Mouse (Mus musculus) heart, postnatal 0 days (tissue): ENCODE measurements around the gene Magi3. TPM values are rescaled to one million over a fixed set of nuclear protein-coding genes. Genes with fewer than 3 reads are reported as not detected.
A peak's percentile ranks its signal among the peaks of the same experiment; 100 is the strongest.

Experiments
- ATAC-seq: fragments of 200-750 bp; cut with Nextera tagmentation; 2 replicates; pipeline ENCODE4 v1.8.0; 2017; ENCODE audit warnings: low read depth, moderate number of reproducible peaks, moderate library complexity; ENCODE audit not compliant: insufficient read depth
- DNase-seq: peaks from one replicate; pipeline ENCODE4 v3.0.0-alpha.2; 2016; ENCODE audit warnings: low spot score
- H3K27ac ChIP-seq: fragments of 300-500 bp; sonication (generic); 2 replicates; pipeline ENCODE4 v1.5.1; 2014; ENCODE audit warnings: low read depth, mild to moderate bottlenecking
- H3K27me3 ChIP-seq: fragments of 300-500 bp; sonication (generic); 2 replicates; pipeline ENCODE4 v1.6.1; 2014; ENCODE audit warnings: low read length, mixed read lengths; ENCODE audit not compliant: control insufficient read depth, insufficient read depth
- H3K36me3 ChIP-seq: fragments of 300-500 bp; sonication (generic); replicated peaks from 2 replicates; pipeline ENCODE4 v1.6.1; 2014; ENCODE audit warnings: low read length, mixed read lengths; ENCODE audit not compliant: control insufficient read depth, insufficient read depth
- H3K4me1 ChIP-seq: fragments of 300-500 bp; sonication (generic); 2 replicates; pipeline ENCODE4 v1.6.1; 2014; ENCODE audit warnings: antibody characterized with exemption; ENCODE audit not compliant: control insufficient read depth, insufficient read depth
- H3K4me2 ChIP-seq: fragments of 300-500 bp; sonication (generic); 2 replicates; pipeline ENCODE4 v1.6.1; 2014; ENCODE audit warnings: low read depth, mild to moderate bottlenecking, low read length, moderate library complexity
- H3K4me3 ChIP-seq: fragments of 300-500 bp; sonication (generic); 2 replicates; pipeline ENCODE4 v1.5.1; 2014; ENCODE audit warnings: low read depth, low read length
- H3K9ac ChIP-seq: fragments of 300-500 bp; sonication (generic); replicated peaks from 2 replicates; pipeline ENCODE4 v1.6.1; 2014; ENCODE audit warnings: low read depth, low read length, mixed read lengths
- H3K9me3 ChIP-seq: fragments of 300-500 bp; sonication (generic); replicated peaks from 2 replicates; pipeline ENCODE4 v1.6.1; 2016; ENCODE audit warnings: low read length; ENCODE audit not compliant: control insufficient read depth
- CTCF ChIP-seq: IDR thresholded peaks from 2 replicates; pipeline ENCODE4 v1.5.1; 2016; ENCODE audit warnings: antibody characterized with exemption, control low read depth, low read depth
- EP300 ChIP-seq: IDR thresholded peaks from 2 replicates; pipeline ENCODE4 v1.6.1; 2016; ENCODE audit warnings: antibody characterized with exemption, low read depth
- WGBS: fragments of 180-500 bp; shearing (Covaris S2); extraction: QIAGEN DNeasy Blood & Tissue Kit; methylation state at CpG from one replicate; pipeline ENCODE4 v1.1.7; 2014; 5-methylcytosine and 5-hydroxymethylcytosine counted together
- polyA plus RNA-seq: library from polyadenylated mRNA; unstranded; fragments of >200 nt; fragmentation: Nextera tagmentation; extraction: Ambion mirVana; gene quantifications from 2 replicates; pipeline ENCODE4 v1.2.1, GENCODE M21; 2015
- total RNA-seq: library from RNA; depleted of rRNA; stranded (reverse); fragments of >200 nt; gene quantifications from 2 replicates; pipeline ENCODE4 v1.2.3, GENCODE M21; 2014; ENCODE audit warnings: low replicate concordance

Gene Magi3
- total and polyA plus RNA-seq, 2 experiments from 2014 or later: 5.5 to 34.0 TPM

DNA sequence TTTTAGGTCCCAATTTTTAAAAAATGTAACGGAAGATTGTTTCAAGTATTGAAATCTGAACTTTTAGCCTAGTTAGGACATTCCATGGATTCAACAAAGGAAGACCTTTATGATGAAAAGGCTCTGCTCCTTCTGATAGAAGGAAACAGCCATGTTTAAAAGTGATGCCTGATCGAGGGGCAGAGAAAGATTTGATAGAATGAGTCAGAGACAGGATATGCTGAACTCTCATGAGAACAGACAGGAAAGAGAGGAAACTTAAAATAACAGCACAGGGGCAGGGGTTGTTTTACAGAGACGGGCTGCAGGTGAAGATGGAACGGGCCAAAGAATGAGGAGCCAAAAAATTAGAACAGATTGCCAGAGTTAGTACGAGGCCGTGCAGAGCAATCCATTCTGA lies 59.6 kb downstream of the Magi3 start:
- Histone ChIP-seq H3K9me3 (no peaks in the 10 kb centered on the region), H3K4me2 (no peak overlapping the region), H3K36me3 (no peaks in the 10 kb centered on the region), H3K9ac (no peak overlapping the region), H3K4me3 (no peak overlapping the region), H3K27ac (0 out of 2 replicates have a peak overlapping the region, but pooled peaks have one; percentile 11), H3K27me3 (no peaks in the 10 kb centered on the region), H3K4me1 (no peaks in the 10 kb centered on the region)
- TF ChIP-seq CTCF: no peak
- no peak for TF ChIP-seq EP300
- WGBS: 58% methylated on average over 6 of the region's 6 CpGs
- ATAC-seq: no peak
- DNase-seq: no peak

DNA sequence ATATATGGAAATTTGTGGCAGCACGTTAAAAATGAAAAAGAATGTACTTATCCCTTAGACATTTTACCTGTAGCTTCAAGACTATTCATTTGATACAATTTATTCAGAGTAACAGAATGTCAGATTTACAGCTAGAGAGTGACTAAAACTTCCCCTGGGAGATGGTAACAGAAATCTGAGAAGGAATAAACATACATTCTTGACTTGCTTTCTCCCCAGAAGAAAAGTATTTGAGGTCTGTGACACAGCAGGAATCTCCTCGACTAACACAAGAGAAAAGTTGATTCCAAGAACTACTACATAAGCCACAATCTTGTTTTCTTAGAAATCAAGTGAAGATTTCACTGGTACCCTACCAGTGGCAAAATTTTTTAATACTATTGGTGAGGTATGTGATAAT lies 70.0 kb downstream of the Magi3 start:
- ATAC-seq: no peak
- no peak overlapping the region for H3K27ac ChIP-seq
- H3K9ac ChIP-seq: no peak overlapping the region
- H3K4me1 ChIP-seq: no peaks in the 10 kb centered on the region
- 71% methylated on average over 2 of the region's 2 CpGs for WGBS
- H3K4me2 ChIP-seq: no peak overlapping the region
- H3K36me3 ChIP-seq: no peaks in the 10 kb centered on the region
- no peak overlapping the region for H3K4me3 ChIP-seq
- TF ChIP-seq CTCF: no peak
- TF ChIP-seq EP300: no peak
- H3K27me3 ChIP-seq: no peaks in the 10 kb centered on the region
- H3K9me3 ChIP-seq: no peaks in the 10 kb centered on the region
- no peak for DNase-seq

DNA sequence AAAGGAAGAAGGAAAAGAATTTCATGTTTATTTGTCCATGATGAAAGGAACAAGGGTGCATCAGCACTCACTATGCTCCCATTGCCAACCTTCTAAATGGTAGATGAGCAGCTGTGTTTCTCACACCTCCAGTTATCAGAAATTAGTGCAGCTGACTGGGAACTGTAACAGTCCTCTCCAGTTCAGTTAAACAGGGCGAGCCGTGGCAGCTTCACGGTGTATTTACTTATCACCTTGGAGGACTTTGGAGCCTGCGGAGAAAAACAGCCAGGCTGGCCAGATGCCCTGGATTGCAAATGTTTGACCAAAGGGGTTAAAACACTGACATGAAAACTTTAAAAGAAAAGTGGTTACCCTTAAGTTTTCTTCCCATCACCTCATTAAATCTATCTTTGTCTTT lies 77.8 kb downstream of the Magi3 start:
- TF ChIP-seq CTCF: no peak
- TF ChIP-seq EP300: no peak
- H3K4me2 ChIP-seq: peak overlapping the region; percentile 16; the same call in 1 of the 2 replicates
- no peaks in the 10 kb centered on the region for H3K27me3 ChIP-seq
- H3K36me3 ChIP-seq: no peaks in the 10 kb centered on the region; the same call in 1 of the 2 replicates
- peak; percentile 89 for ATAC-seq
- no peak overlapping the region for H3K4me3 ChIP-seq
- peak overlapping the region; percentile 70 for H3K27ac ChIP-seq
- no peak overlapping the region for H3K9ac ChIP-seq
- peaks cover 14% of the 10 kb centered on the region; the same call in 1 of the 2 replicates for H3K4me1 ChIP-seq
- H3K9me3 ChIP-seq: no peaks in the 10 kb centered on the region
- WGBS: 12% methylated on average over 4 of the region's 4 CpGs
- DNase-seq: peak; percentile 81

DNA sequence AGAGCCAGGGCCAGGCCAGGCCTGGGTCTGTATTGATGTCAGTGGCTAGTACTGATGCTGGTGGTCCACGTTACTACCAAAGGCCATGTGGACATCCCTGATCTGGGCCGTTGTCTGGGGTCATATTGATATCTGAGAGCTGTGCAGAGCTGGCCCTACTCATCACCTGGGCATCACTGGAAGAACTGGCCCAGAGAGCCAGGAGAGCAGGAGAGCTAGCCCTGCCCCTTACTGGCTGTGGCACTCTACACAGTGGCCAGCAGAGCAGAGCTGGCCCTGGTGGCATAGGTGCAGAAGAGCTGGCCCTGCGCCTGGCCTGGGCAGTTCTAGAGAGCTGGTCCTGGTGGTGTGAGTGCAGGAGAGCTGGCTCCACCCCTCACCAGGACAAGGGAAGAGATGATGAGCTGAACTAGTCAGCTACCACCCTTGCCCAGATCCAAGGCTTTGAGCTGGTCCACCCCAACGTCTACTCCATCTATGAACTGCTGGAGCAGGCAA lies 81.2 kb downstream of the Magi3 start:
- Histone ChIP-seq H3K4me2 (no peak overlapping the region), H3K27ac (no peak overlapping the region), H3K4me1 (peaks cover 24% of the 10 kb centered on the region), H3K9me3 (no peaks in the 10 kb centered on the region), H3K36me3 (no peaks in the 10 kb centered on the region; the same call in 1 of the 2 replicates), H3K9ac (no peak overlapping the region), H3K4me3 (no peak overlapping the region), H3K27me3 (no peaks in the 10 kb centered on the region)
- ATAC-seq: no peak; the same call in 1 of the 2 replicates
- DNase-seq: no peak
- WGBS: 85% methylated on average over 4 of the region's 4 CpGs
- no peak for TF ChIP-seq EP300
- no peak for TF ChIP-seq CTCF

DNA sequence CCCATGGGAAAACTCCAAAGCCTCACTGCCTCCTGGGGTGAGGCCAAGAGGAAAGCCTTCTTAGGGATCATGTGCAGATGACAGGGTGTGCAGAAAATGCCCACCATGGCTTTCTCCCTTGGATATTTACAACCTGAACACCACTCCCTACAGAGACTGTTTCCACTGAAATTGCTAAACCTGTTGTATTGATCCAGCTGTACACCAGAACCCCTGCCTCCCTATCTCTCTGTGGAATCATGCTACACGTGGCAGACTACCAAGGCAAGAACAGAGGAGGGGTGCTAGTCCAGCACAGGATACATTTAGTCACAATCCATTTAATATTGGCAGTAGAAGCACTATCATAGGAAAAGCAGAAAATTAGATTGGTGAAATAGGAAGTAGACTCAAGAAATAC lies 94.5 kb downstream of the Magi3 start:
- Histone ChIP-seq H3K36me3 (no peaks in the 10 kb centered on the region), H3K9ac (no peak overlapping the region), H3K27ac (no peak overlapping the region), H3K27me3 (no peaks in the 10 kb centered on the region), H3K9me3 (no peaks in the 10 kb centered on the region), H3K4me1 (no peaks in the 10 kb centered on the region), H3K4me3 (no peak overlapping the region), H3K4me2 (no peak overlapping the region)
- TF ChIP-seq CTCF (no peak), EP300 (no peak)
- DNase-seq (no peak), ATAC-seq (no peak)
- WGBS: 58% methylated on average over 1 of the region's 1 CpGs

DNA sequence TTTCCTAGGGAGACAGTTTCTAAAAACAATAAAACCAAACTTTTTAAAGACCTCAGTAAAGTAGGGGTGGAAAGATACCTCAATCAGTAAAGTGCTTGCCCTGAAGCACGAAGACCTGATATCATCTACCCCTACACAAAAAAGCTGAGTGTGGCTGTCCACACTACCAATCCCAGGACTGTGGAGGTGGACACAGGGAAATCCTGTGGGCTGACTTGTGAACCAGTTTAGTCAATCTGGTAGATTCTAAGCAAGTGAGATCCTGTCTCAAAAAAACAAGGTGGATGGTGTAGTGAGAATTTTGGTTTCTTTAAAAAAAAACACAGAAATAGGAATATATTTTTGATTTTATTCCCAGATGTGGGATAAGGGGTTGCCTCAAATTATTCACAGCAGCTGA lies 96.3 kb downstream of the Magi3 start:
- no peak for TF ChIP-seq CTCF
- no peak for TF ChIP-seq EP300
- WGBS: 74% methylated on average over 1 of the region's 1 CpGs
- no peaks in the 10 kb centered on the region for H3K36me3 ChIP-seq
- H3K9ac ChIP-seq: no peak overlapping the region
- H3K27me3 ChIP-seq: no peaks in the 10 kb centered on the region
- no peaks in the 10 kb centered on the region for H3K9me3 ChIP-seq
- no peak overlapping the region for H3K4me3 ChIP-seq
- no peak overlapping the region for H3K4me2 ChIP-seq
- H3K27ac ChIP-seq: no peak overlapping the region
- no peaks in the 10 kb centered on the region for H3K4me1 ChIP-seq
- ATAC-seq (no peak), DNase-seq (no peak)
